Mouse (Mus musculus): ENCODE measurements at regions not wholly inside any gene's neighbourhood (a gene's known extent, or its start where the extent isn't known, plus 50 kb on each side); places are given as distances from the start of the nearest gene placed in this dataset.
"Not testable (repeated sequence)": the region's sequence is repeated elsewhere in the genome, so short reads cannot be mapped to it uniquely, and the experiment has no call there.

- no peak for DNase-seq (ENCODE audit: low spot score)
These were observed 213.1 kb upstream of the Crbn start for GRCm38 (mm10) chr6:107012938-107013511.

- no peak for DNase-seq (ENCODE audit: low spot score)
These were observed 219.2 kb upstream of the Crbn start for GRCm38 (mm10) chr6:107019126-107019525.

- DNase-seq (ENCODE audit: low spot score), result no peak
These were observed 245.3 kb upstream of the Crbn start for GRCm38 (mm10) chr6:107045177-107045576.

- DNase-seq (ENCODE audit: low spot score), result no peak
These were observed 251.7 kb upstream of the Crbn start for GRCm38 (mm10) chr6:107051604-107052003.

GRCm38 (mm10) chr6:107052180-107052579 is 252.3 kb upstream of the Crbn start:
- DNase-seq (ENCODE audit: low spot score), result no peak

- no peak for DNase-seq (ENCODE audit: low spot score)
These were observed 259.3 kb upstream of the Crbn start for GRCm38 (mm10) chr6:107059001-107059765.

- no peak for DNase-seq (ENCODE audit: low spot score)
These were observed 263.1 kb upstream of the Crbn start for GRCm38 (mm10) chr6:107062886-107063565.

- no peak for DNase-seq (ENCODE audit: low spot score)
These were observed 270.6 kb upstream of the Crbn start for GRCm38 (mm10) chr6:107070441-107070840.

- DNase-seq (ENCODE audit: low spot score), result no peak
These were observed 292.7 kb upstream of the Crbn start for GRCm38 (mm10) chr6:107092600-107092999.

- no peak for DNase-seq (ENCODE audit: low spot score)
These were observed 328.8 kb upstream of the Crbn start for GRCm38 (mm10) chr6:107128716-107129115.

GRCm38 (mm10) chr6:107167736-107168491 is 361.7 kb upstream of the Lrrn1 start:
- DNase-seq (ENCODE audit: low spot score), result no peak

- DNase-seq (ENCODE audit: low spot score), result no peak
These were observed 311.3 kb upstream of the Lrrn1 start for GRCm38 (mm10) chr6:107218309-107218708.

- no peak for DNase-seq (ENCODE audit: low spot score)
These were observed 310.8 kb upstream of the Lrrn1 start for GRCm38 (mm10) chr6:107218721-107219120.

GRCm38 (mm10) chr6:107222602-107223001 is 307.0 kb upstream of the Lrrn1 start:
- no peak for DNase-seq (ENCODE audit: low spot score)

- not testable (repeated sequence) for DNase-seq (ENCODE audit: low spot score)
These were observed 299.7 kb upstream of the Lrrn1 start for GRCm38 (mm10) chr6:107229843-107230242.

- DNase-seq (ENCODE audit: low spot score), result no peak
These were observed 291.9 kb upstream of the Lrrn1 start for GRCm38 (mm10) chr6:107237692-107238091.

- DNase-seq (ENCODE audit: low spot score), result no peak
These were observed 285.6 kb upstream of the Lrrn1 start for GRCm38 (mm10) chr6:107243981-107244380.

GRCm38 (mm10) chr6:107280348-107280747 is 249.2 kb upstream of the Lrrn1 start:
- no peak for DNase-seq (ENCODE audit: low spot score)

- DNase-seq (ENCODE audit: low spot score), result no peak
These were observed 238.7 kb upstream of the Lrrn1 start for GRCm38 (mm10) chr6:107290850-107291249.

- DNase-seq (ENCODE audit: low spot score), result no peak
These were observed 225.7 kb upstream of the Lrrn1 start for GRCm38 (mm10) chr6:107303676-107304369.

- no peak for DNase-seq (ENCODE audit: low spot score)
These were observed 210.0 kb upstream of the Lrrn1 start for GRCm38 (mm10) chr6:107319565-107319964.

- DNase-seq (ENCODE audit: low spot score), result no peak
These were observed 179.1 kb upstream of the Lrrn1 start for GRCm38 (mm10) chr6:107350503-107350902.

Data from urinary bladder, postnatal 14 days (tissue).